Mouse (Mus musculus): ENCODE data around the gene Slc39a5. TPM values are rescaled to one million over a fixed set of nuclear protein-coding genes. Genes with fewer than 3 reads are reported as not detected.

Gene Slc39a5
- polyA plus RNA-seq, 1 experiment from 2014 or later: 0.28 TPM

DNA sequence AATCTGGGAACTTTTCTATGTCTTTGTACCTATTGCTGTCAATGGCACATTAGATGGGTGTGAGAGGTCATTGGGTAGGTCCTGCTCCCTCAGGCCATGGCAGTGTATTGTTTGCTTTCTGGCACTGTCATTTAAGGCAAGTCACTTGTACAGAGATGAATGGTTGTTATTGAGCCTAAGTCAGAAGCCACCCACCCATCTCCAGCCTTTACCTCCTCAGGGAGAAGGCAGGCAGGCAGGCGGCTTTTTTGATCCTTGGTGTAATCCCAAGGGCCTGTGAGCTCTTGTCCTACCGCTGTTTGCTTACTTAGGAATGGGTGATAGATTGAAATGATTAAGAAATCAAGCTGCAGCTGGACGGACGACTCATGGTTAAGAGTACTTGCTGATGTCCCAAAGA, 28.4 kb upstream of the Slc39a5 start:
- peaks cover 68% of the 10 kb centered on the region for H3K36me3 ChIP-seq
- no peak for ATAC-seq (ENCODE audit: low FRiP score, low read depth)

DNA sequence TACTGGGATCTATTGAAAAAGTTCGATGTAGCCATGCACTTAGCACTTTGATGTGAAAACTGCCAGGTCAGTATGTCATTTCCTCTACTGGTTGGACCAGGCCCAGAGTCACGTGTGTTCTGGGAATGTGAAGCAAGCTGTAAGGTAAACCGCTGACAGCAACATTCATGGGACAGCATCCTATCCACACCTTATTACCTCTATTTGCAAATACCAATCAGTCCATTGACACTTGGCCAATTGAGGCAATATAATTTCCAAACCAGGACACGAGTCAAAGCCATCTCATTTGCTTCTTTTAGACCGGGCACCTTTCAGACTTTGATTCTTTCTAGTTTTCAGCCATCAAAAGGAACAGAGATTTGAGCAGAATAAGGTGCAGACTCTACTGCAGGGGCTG, 28.0 kb upstream of the Slc39a5 start:
- no peak for ATAC-seq (ENCODE audit: low FRiP score, low read depth)
- WGBS: 90% methylated on average over 5 of the region's 5 CpGs
- no peak overlapping the region for H3K4me3 ChIP-seq
- H3K36me3 ChIP-seq: peaks cover 67% of the 10 kb centered on the region
- H3K4me1 ChIP-seq: no peaks in the 10 kb centered on the region
- H3K27me3 ChIP-seq: no peaks in the 10 kb centered on the region
- H3K27ac ChIP-seq: no peak overlapping the region
- H3K9ac ChIP-seq: no peak overlapping the region
- no peaks in the 10 kb centered on the region for H3K9me3 ChIP-seq
- H3K4me2 ChIP-seq (replicated peaks): no peak overlapping the region

More for the DNA sequence above, 28.4 kb upstream of the Slc39a5 start:
- H3K27me3 ChIP-seq: no peaks in the 10 kb centered on the region
- H3K4me3 ChIP-seq: no peak overlapping the region
- H3K4me1 ChIP-seq: no peaks in the 10 kb centered on the region
- 82% methylated on average over 4 of the region's 4 CpGs for WGBS
- H3K9me3 ChIP-seq: no peaks in the 10 kb centered on the region
- H3K27ac ChIP-seq: no peak overlapping the region
- H3K4me2 ChIP-seq (replicated peaks): no peak overlapping the region
- H3K9ac ChIP-seq: no peak overlapping the region

DNA sequence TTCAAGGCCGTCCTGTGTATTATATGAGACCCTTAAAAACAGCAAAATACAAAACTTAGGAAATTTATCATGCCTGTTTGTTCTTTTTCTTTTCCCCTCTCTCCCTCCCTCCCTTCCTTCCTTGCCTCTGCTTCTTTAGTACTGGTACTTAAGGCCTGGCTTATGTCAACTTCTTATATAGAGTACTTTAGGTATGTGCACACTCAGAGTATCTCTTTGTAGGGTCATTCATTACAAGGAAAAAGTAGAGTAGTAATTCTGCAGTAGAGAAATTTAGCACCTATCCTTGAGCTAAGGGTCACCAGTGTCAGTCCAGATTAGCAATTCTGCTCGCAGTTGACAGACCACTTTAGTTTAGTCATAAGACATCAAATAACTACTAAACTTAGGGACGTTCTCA, 24.2 kb upstream of the Slc39a5 start:
- Histone ChIP-seq H3K36me3 (peaks cover 80% of the 10 kb centered on the region), H3K27ac (no peak overlapping the region), H3K9ac (no peak overlapping the region), H3K9me3 (no peaks in the 10 kb centered on the region), H3K27me3 (no peaks in the 10 kb centered on the region), H3K4me2 (replicated peaks) (no peak overlapping the region), H3K4me3 (no peak overlapping the region), H3K4me1 (no peaks in the 10 kb centered on the region)
- WGBS: 81% methylated on average over 3 of the region's 3 CpGs
- no peak for ATAC-seq (ENCODE audit: low FRiP score, low read depth)

- H3K4me3 ChIP-seq: no peak overlapping the region
- peaks cover 80% of the 10 kb centered on the region for H3K36me3 ChIP-seq
- H3K9ac ChIP-seq: no peak overlapping the region
- H3K9me3 ChIP-seq: no peaks in the 10 kb centered on the region
- no peak overlapping the region for H3K27ac ChIP-seq
- ATAC-seq (ENCODE audit: low FRiP score, low read depth): no peak
- 39% methylated on average over 7 of the region's 7 CpGs for WGBS
- no peak overlapping the region for H3K4me2 ChIP-seq (replicated peaks)
- no peaks in the 10 kb centered on the region for H3K27me3 ChIP-seq
- no peaks in the 10 kb centered on the region for H3K4me1 ChIP-seq
Observed at GRCm38 (mm10) chr10:128424604-128425003, 23.6 kb upstream of the Slc39a5 start.

GRCm38 (mm10) chr10:128422426-128422825, 21.4 kb upstream of the Slc39a5 start:
- Histone ChIP-seq H3K9ac (no peak overlapping the region), H3K27ac (no peak overlapping the region), H3K9me3 (no peaks in the 10 kb centered on the region), H3K4me3 (no peak overlapping the region), H3K4me1 (no peaks in the 10 kb centered on the region), H3K4me2 (replicated peaks) (no peak overlapping the region), H3K27me3 (no peaks in the 10 kb centered on the region), H3K36me3 (peaks cover 85% of the 10 kb centered on the region)
- no peak for ATAC-seq (ENCODE audit: low FRiP score, low read depth)
- WGBS: 60% methylated on average over 5 of the region's 5 CpGs

- no peak overlapping the region for H3K9ac ChIP-seq
- H3K4me1 ChIP-seq: peaks cover 28% of the 10 kb centered on the region
- H3K27me3 ChIP-seq: no peaks in the 10 kb centered on the region
- peaks cover 65% of the 10 kb centered on the region for H3K36me3 ChIP-seq
- H3K27ac ChIP-seq: no peak overlapping the region
- H3K4me2 ChIP-seq (replicated peaks): no peak overlapping the region
- no peak for ATAC-seq (ENCODE audit: low FRiP score, low read depth)
- no peak overlapping the region for H3K4me3 ChIP-seq
- no peaks in the 10 kb centered on the region for H3K9me3 ChIP-seq
- WGBS: 90% methylated on average over 5 of the region's 5 CpGs
Observed at GRCm38 (mm10) chr10:128414848-128415247, 13.8 kb upstream of the Slc39a5 start.

DNA sequence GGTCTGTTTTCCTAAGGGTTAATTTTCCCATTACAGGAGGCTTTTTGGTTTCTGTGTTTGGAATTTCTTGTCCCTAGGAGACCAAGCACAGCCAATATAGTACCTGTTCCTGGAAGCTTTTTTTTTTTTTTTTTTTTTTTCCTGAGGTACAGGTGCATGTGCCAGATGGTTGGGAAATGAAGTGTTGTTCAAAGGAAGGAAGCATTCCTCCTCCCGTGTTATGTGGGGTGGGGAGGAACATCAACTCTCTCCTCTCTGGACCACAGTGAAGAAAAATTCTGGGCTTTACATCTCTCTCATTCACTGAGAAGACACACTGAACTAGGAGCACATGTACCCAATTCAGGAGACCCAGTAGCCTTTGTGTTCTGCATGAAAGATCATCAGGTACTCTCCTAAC, 12.0 kb upstream of the Slc39a5 start:
- H3K9ac ChIP-seq: peak overlapping the region; percentile 90; the same call in 1 of the 2 replicates
- peaks cover 36% of the 10 kb centered on the region for H3K4me1 ChIP-seq
- peak overlapping the region; percentile 91 for H3K4me3 ChIP-seq
- no peak for ATAC-seq (ENCODE audit: low FRiP score, low read depth)
- peak overlapping the region; percentile 97 for H3K4me2 ChIP-seq (replicated peaks)
- 70% methylated on average over 1 of the region's 1 CpGs for WGBS
- H3K27me3 ChIP-seq: no peaks in the 10 kb centered on the region
- H3K9me3 ChIP-seq: no peaks in the 10 kb centered on the region
- no peak overlapping the region for H3K27ac ChIP-seq
- H3K36me3 ChIP-seq: peaks cover 49% of the 10 kb centered on the region

DNA sequence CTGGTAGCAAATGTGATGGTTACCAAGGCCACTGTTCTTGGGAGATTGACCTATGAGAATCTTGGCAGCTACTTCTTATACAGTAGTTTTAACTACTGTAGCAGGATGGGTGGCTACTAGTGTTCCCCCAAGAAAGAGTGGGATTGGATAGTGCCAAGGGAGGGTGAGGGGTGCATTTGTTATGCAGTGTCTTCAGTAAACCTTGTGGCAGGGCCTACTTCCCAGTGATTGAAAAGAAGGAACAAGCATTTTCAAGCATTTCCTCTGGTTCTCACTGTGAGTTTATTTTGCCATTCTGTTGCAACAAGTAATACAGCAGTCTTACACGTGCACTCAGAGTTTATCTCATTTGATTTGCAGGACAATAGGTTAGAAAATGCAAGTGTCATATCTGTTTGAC, 11.5 kb upstream of the Slc39a5 start:
- 59% methylated on average over 1 of the region's 1 CpGs for WGBS

GRCm38 (mm10) chr10:128412055-128412381, 11.0 kb upstream of the Slc39a5 start:
- Histone ChIP-seq H3K9me3 (no peaks in the 10 kb centered on the region), H3K4me3 (peak overlapping the region; percentile 91), H3K27ac (peak overlapping the region; percentile 92), H3K27me3 (no peaks in the 10 kb centered on the region), H3K4me1 (peaks cover 36% of the 10 kb centered on the region), H3K4me2 (replicated peaks) (peak overlapping the region; percentile 97), H3K36me3 (peaks cover 46% of the 10 kb centered on the region), H3K9ac (peak overlapping the region; percentile 90)
- WGBS: 2% methylated on average over 14 of the region's 14 CpGs
- no peak for ATAC-seq (ENCODE audit: low FRiP score, low read depth)

More for the DNA sequence above, 11.5 kb upstream of the Slc39a5 start:
- Histone ChIP-seq H3K27ac (peak overlapping the region; percentile 92; the same call in 1 of the 2 replicates), H3K9ac (peak overlapping the region; percentile 90), H3K4me2 (replicated peaks) (peak overlapping the region; percentile 97), H3K36me3 (peaks cover 48% of the 10 kb centered on the region), H3K27me3 (no peaks in the 10 kb centered on the region), H3K9me3 (no peaks in the 10 kb centered on the region), H3K4me3 (peak overlapping the region; percentile 91), H3K4me1 (peaks cover 36% of the 10 kb centered on the region)
- no peak for ATAC-seq (ENCODE audit: low FRiP score, low read depth)

DNA sequence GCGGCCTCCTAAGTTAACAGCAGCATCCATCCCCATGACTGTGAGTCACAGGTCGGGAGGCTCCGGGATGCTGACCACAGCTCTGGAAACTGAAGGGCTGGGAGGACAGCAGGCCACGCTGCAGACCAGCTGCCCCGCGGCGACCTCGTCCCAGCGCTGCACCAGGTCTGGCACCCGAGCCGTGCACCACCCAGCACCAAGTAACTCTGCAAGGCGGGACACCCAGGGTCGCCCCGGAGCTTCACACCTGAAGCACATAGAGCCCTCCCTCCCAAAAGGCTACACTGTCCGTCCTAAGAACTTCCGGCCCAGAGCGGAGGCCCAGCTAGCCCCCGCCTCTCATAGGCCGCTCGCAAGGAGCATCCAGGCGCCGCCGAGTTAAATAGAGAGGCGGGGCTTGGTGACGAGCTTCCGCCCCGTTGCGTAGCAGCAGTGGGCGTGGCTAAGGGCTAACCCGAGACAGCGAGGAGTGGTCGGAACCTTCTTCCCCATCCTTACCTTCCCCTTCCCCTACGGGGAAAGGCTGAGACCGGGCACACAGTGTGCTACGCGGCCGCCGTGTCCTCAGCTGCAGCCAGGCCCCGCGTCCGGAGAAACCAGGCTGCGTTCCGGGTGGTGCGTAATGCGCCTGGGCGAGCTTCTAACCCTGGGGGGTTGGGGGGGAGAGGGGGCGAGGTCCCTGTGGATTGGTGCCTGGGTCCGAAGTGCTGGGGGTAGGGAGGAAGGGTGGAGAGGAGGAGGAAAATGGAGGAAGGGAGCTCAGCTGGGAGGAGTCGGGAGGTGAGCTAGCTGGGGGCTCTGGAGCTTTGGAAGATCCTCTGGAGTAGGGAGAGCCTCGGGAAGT, 10.4 kb upstream of the Slc39a5 start, which contains the start of the genes Nabp2 and Rnf41:
Nabp2 (minus strand) TSS at position 282 of the 844 bp plus-strand sequence.
Rnf41 (plus strand) TSS at position 447 of the 844 bp plus-strand sequence.
- no peaks in the 10 kb centered on the region for H3K27me3 ChIP-seq
- peaks cover 44% of the 10 kb centered on the region for H3K36me3 ChIP-seq
- peak within 1 kb of the TSS; percentile 91 for H3K4me3 ChIP-seq
- ATAC-seq (ENCODE audit: low FRiP score, low read depth): peak; percentile 91
- no peaks in the 10 kb centered on the region for H3K9me3 ChIP-seq
- peak within 1 kb of the TSS; percentile 97 for H3K4me2 ChIP-seq (replicated peaks)
- H3K27ac ChIP-seq: peak within 1 kb of the TSS; percentile 92
- H3K9ac ChIP-seq: peak within 1 kb of the TSS; percentile 90
- under 1% methylated on average over 50 of the region's 50 CpGs for WGBS
- H3K4me1 ChIP-seq: peaks cover 36% of the 10 kb centered on the region

DNA sequence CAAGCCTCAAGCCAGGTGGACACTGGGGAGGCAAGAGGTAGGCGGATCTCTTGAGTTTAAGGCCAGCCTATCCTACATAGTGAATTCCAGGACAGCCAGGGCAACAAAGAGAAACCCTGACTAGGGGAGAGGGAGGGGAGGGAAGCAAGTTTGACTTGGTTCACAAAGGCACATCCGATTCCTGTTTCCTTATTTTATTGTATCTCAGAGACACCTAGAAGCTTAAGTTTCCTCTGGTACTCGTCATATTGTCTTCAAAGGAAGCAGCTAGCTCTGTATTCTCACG, 9.5 kb upstream of the Slc39a5 start:
- peaks cover 44% of the 10 kb centered on the region for H3K36me3 ChIP-seq
- H3K4me1 ChIP-seq: peaks cover 36% of the 10 kb centered on the region
- no peaks in the 10 kb centered on the region for H3K9me3 ChIP-seq
- WGBS: 33% methylated on average over 4 of the region's 4 CpGs
- H3K4me2 ChIP-seq (replicated peaks): peak overlapping the region; percentile 97
- peak overlapping the region; percentile 91 for H3K4me3 ChIP-seq
- ATAC-seq (ENCODE audit: low FRiP score, low read depth): no peak
- no peaks in the 10 kb centered on the region for H3K27me3 ChIP-seq
- peak overlapping the region; percentile 87 for H3K9ac ChIP-seq
- peak overlapping the region; percentile 92 for H3K27ac ChIP-seq

GRCm38 (mm10) chr10:128409692-128410559, 8.9 kb upstream of the Slc39a5 start:
- Histone ChIP-seq H3K4me3 (peak overlapping the region; percentile 91), H3K4me1 (peaks cover 36% of the 10 kb centered on the region), H3K36me3 (peaks cover 43% of the 10 kb centered on the region), H3K4me2 (replicated peaks) (peak overlapping the region; percentile 97), H3K9me3 (no peaks in the 10 kb centered on the region), H3K9ac (peak overlapping the region; percentile 87), H3K27me3 (no peaks in the 10 kb centered on the region), H3K27ac (peak overlapping the region; percentile 92)
- WGBS: 7% methylated on average over 36 of the region's 36 CpGs
- ATAC-seq (ENCODE audit: low FRiP score, low read depth): peak; percentile 90
